Mouse (Mus musculus) lung, postnatal 0 days (tissue): ENCODE measurements around the gene Eef1akmt4. TPM values are rescaled to one million over a fixed set of nuclear protein-coding genes. Genes with fewer than 3 reads are reported as not detected.
"Not testable (repeated sequence)": the region's sequence is repeated elsewhere in the genome, so short reads cannot be mapped to it uniquely, and the experiment has no call there.

Source experiments
- ATAC-seq: fragments of 200-750 bp; cut with Nextera tagmentation; 2 replicates; pipeline ENCODE4 v1.8.0; 2017; ENCODE audit warnings: moderate library complexity
- DNase-seq: peaks from one replicate; pipeline ENCODE4 v3.0.0-alpha.2; 2016; ENCODE audit warnings: low spot score
- H3K27ac ChIP-seq: fragments of 300-500 bp; sonication (generic); 2 replicates; pipeline ENCODE4 v1.5.1; 2014; ENCODE audit warnings: antibody characterized with exemption, mild to moderate bottlenecking, low read length, mixed read lengths
- H3K27me3 ChIP-seq: fragments of 300-500 bp; sonication (generic); replicated peaks from 2 replicates; pipeline ENCODE4 v1.6.1; 2014; ENCODE audit warnings: low read length, mixed read lengths; ENCODE audit not compliant: insufficient read depth
- H3K36me3 ChIP-seq: fragments of 300-500 bp; sonication (generic); 2 replicates; pipeline ENCODE4 v1.6.1; 2014; ENCODE audit warnings: low read length, mixed read lengths; ENCODE audit not compliant: insufficient read depth
- H3K4me1 ChIP-seq: fragments of 300-500 bp; sonication (generic); 2 replicates; pipeline ENCODE4 v1.6.1; 2014; ENCODE audit warnings: antibody characterized with exemption, low read depth, low read length, mixed read lengths; ENCODE audit not compliant: insufficient read depth
- H3K4me2 ChIP-seq: fragments of 300-500 bp; sonication (generic); replicated peaks from 2 replicates; pipeline ENCODE4 v1.6.1; 2014; ENCODE audit warnings: low read depth, mild to moderate bottlenecking, low read length, moderate library complexity, mixed read lengths
- H3K4me3 ChIP-seq: fragments of 300-500 bp; sonication (generic); 2 replicates; pipeline ENCODE4 v1.5.1; 2014; ENCODE audit warnings: low read depth, low read length
- H3K9ac ChIP-seq: fragments of 300-500 bp; sonication (generic); replicated peaks from 2 replicates; pipeline ENCODE4 v1.6.1; 2014; ENCODE audit warnings: low read depth, mild to moderate bottlenecking
- H3K9me3 ChIP-seq: fragments of 300-500 bp; sonication (generic); 2 replicates; pipeline ENCODE4 v1.6.1; 2016; ENCODE audit warnings: low read length, mixed read lengths
- CTCF ChIP-seq: IDR thresholded peaks from 2 replicates; pipeline ENCODE4 v1.5.1; 2016; ENCODE audit warnings: antibody characterized with exemption, mild to moderate bottlenecking
- EP300 ChIP-seq: IDR thresholded peaks from 2 replicates; pipeline ENCODE4 v1.6.1; 2016; ENCODE audit warnings: antibody characterized with exemption, mild to moderate bottlenecking, control low read depth
- WGBS: fragments of 180-500 bp; shearing (Covaris S2); extraction: QIAGEN DNeasy Blood & Tissue Kit; methylation state at CpG from one replicate; pipeline ENCODE4 v1.1.7; 2014; 5-methylcytosine and 5-hydroxymethylcytosine counted together
- polyA plus RNA-seq: library from polyadenylated mRNA; unstranded; fragments of >200 nt; fragmentation: Nextera tagmentation; extraction: Ambion mirVana; gene quantifications from 2 replicates; pipeline ENCODE4 v1.2.1, GENCODE M21; 2015

Eef1akmt4 gene
- polyA plus RNA-seq, 1 experiment from 2014 or later = 15.2 TPM

GRCm38 (mm10) chr16:20642161-20642560, 30.8 kb downstream of the Eef1akmt4 start:
- 3% methylated on average over 8 of the region's 8 CpGs for WGBS
- no peak overlapping the region for H3K27ac ChIP-seq
- H3K9ac ChIP-seq = no peak overlapping the region
- ATAC-seq (peak; percentile 37; the same call in 1 of the 2 replicates), DNase-seq (peak; percentile 68)
- H3K4me2 ChIP-seq = no peak overlapping the region
- no peaks in the 10 kb centered on the region for H3K36me3 ChIP-seq
- no peaks in the 10 kb centered on the region for H3K27me3 ChIP-seq
- no peaks in the 10 kb centered on the region for H3K4me1 ChIP-seq
- no peaks in the 10 kb centered on the region for H3K9me3 ChIP-seq
- H3K4me3 ChIP-seq = no peak overlapping the region
- TF ChIP-seq EP300 (no peak), CTCF (peak; percentile 83)

- no peak overlapping the region for H3K9ac ChIP-seq
- 81% methylated on average over 7 of the region's 7 CpGs for WGBS
- no peak overlapping the region for H3K27ac ChIP-seq
- TF ChIP-seq EP300 (no peak), CTCF (no peak)
- no peak for DNase-seq
- no peak overlapping the region for H3K4me3 ChIP-seq
- H3K36me3 ChIP-seq = no peaks in the 10 kb centered on the region
- H3K4me2 ChIP-seq = no peak overlapping the region
- ATAC-seq = no peak
- H3K4me1 ChIP-seq = no peaks in the 10 kb centered on the region
- H3K9me3 ChIP-seq = no peaks in the 10 kb centered on the region
- H3K27me3 ChIP-seq = no peaks in the 10 kb centered on the region
Observed at GRCm38 (mm10) chr16:20643911-20644310, 32.5 kb downstream of the Eef1akmt4 start.

GRCm38 (mm10) chr16:20651076-20651946, 39.9 kb downstream of the Eef1akmt4 start, which contains the start of gene Psmd2:
Psmd2 (plus strand) TSS chr16:20651652.
- Histone ChIP-seq H3K27me3 (no peaks in the 10 kb centered on the region), H3K4me1 (no peaks in the 10 kb centered on the region), H3K4me3 (peak within 1 kb of the TSS; percentile 57), H3K4me2 (peak within 1 kb of the TSS; percentile 79), H3K9me3 (no peaks in the 10 kb centered on the region), H3K27ac (peak within 1 kb of the TSS; percentile 64), H3K36me3 (peaks cover 10% of the 10 kb centered on the region; the same call in 1 of the 2 replicates), H3K9ac (peak within 1 kb of the TSS; percentile 60)
- TF ChIP-seq EP300 (no peak), CTCF (peak; percentile 34; the same call in 1 of the 2 replicates)
- DNase-seq = peak; percentile 96
- 2% methylated on average over 35 of the region's 46 CpGs for WGBS
- ATAC-seq = peak; percentile 99

- H3K27me3 ChIP-seq = no peaks in the 10 kb centered on the region
- H3K9me3 ChIP-seq = no peaks in the 10 kb centered on the region
- H3K9ac ChIP-seq = peak overlapping the region; percentile 60
- H3K36me3 ChIP-seq = peaks cover 16% of the 10 kb centered on the region; the same call in 1 of the 2 replicates
- ATAC-seq (no peak; the same call in 1 of the 2 replicates), DNase-seq (no peak)
- peak overlapping the region; percentile 57 for H3K4me3 ChIP-seq
- WGBS = 7% methylated on average over 12 of the region's 12 CpGs
- H3K27ac ChIP-seq = no peak overlapping the region
- no peaks in the 10 kb centered on the region for H3K4me1 ChIP-seq
- TF ChIP-seq EP300 = no peak
- no peak for TF ChIP-seq CTCF
- H3K4me2 ChIP-seq = peak overlapping the region; percentile 79
Observed at GRCm38 (mm10) chr16:20651947-20652310, 40.5 kb downstream of the Eef1akmt4 start.

- Histone ChIP-seq H3K4me2 (no peak overlapping the region), H3K4me1 (no peaks in the 10 kb centered on the region), H3K27ac (no peak overlapping the region), H3K4me3 (no peak overlapping the region), H3K9me3 (no peaks in the 10 kb centered on the region), H3K27me3 (no peaks in the 10 kb centered on the region), H3K36me3 (peaks cover 26% of the 10 kb centered on the region), H3K9ac (no peak overlapping the region)
- DNase-seq (peak; percentile 24), ATAC-seq (no peak)
- no peak for TF ChIP-seq CTCF
- TF ChIP-seq EP300 = no peak
- WGBS = 53% methylated on average over 2 of the region's 2 CpGs
Observed at GRCm38 (mm10) chr16:20653315-20653714, 41.9 kb downstream of the Eef1akmt4 start.

GRCm38 (mm10) chr16:20657661-20658060, 46.3 kb downstream of the Eef1akmt4 start:
- Histone ChIP-seq H3K4me2 (no peak overlapping the region), H3K4me1 (no peaks in the 10 kb centered on the region), H3K27ac (no peak overlapping the region), H3K9ac (no peak overlapping the region), H3K4me3 (no peak overlapping the region), H3K36me3 (peaks cover 61% of the 10 kb centered on the region), H3K9me3 (no peaks in the 10 kb centered on the region), H3K27me3 (no peaks in the 10 kb centered on the region)
- 89% methylated on average over 4 of the region's 4 CpGs for WGBS
- no peak for TF ChIP-seq CTCF
- TF ChIP-seq EP300 = no peak
- DNase-seq (no peak), ATAC-seq (no peak)

GRCm38 (mm10) chr16:20668013-20668412, 56.6 kb downstream of the Eef1akmt4 start, which contains the start of gene Eif4g1:
Eif4g1 (plus strand) TSS chr16:20668313.
- not testable (repeated sequence) for ATAC-seq, H3K4me2 ChIP-seq, H3K27me3 ChIP-seq, DNase-seq, H3K36me3 ChIP-seq, H3K9ac ChIP-seq, H3K4me1 ChIP-seq, H3K4me3 ChIP-seq, H3K9me3 ChIP-seq, H3K27ac ChIP-seq
- 98% methylated on average over 4 of the region's 6 CpGs for WGBS
